Mouse (Mus musculus): ENCODE measurements around the gene Prpsap1. TPM values are rescaled to one million over a fixed set of nuclear protein-coding genes. Genes with fewer than 3 reads are reported as not detected.
"Not testable (repeated sequence)": the region's sequence is repeated elsewhere in the genome, so short reads cannot be mapped to it uniquely, and the experiment has no call there.

Gene Prpsap1
- total RNA-seq, 2 experiments from 2014 or later = 12.3 to 12.5 TPM

- DNase-seq (ENCODE audit: low spot score) = no peak
Observed at GRCm38 (mm10) chr11:116488693-116489375, 5.2 kb downstream of the Prpsap1 start.

- no peak for DNase-seq (ENCODE audit: low spot score)
Observed at GRCm38 (mm10) chr11:116488207-116488606, 5.8 kb downstream of the Prpsap1 start.

- no peak for DNase-seq (ENCODE audit: low spot score)
Observed at GRCm38 (mm10) chr11:116484261-116484660, 9.7 kb downstream of the Prpsap1 start.

GRCm38 (mm10) chr11:116481776-116482175, 12.2 kb downstream of the Prpsap1 start:
- DNase-seq (ENCODE audit: low spot score) = no peak

GRCm38 (mm10) chr11:116480975-116481374, 13.0 kb downstream of the Prpsap1 start:
- DNase-seq (ENCODE audit: low spot score) = no peak

- DNase-seq (ENCODE audit: low spot score) = no peak
Observed at GRCm38 (mm10) chr11:116479832-116480231, 14.2 kb downstream of the Prpsap1 start.

GRCm38 (mm10) chr11:116478978-116479377, 15.0 kb downstream of the Prpsap1 start:
- no peak for DNase-seq (ENCODE audit: low spot score)

GRCm38 (mm10) chr11:116477160-116477759, 16.7 kb downstream of the Prpsap1 start:
- no peak for DNase-seq (ENCODE audit: low spot score)

- DNase-seq (ENCODE audit: low spot score) = no peak
Observed at GRCm38 (mm10) chr11:116476696-116477095, 17.3 kb downstream of the Prpsap1 start.

- DNase-seq (ENCODE audit: low spot score) = no peak
Observed at GRCm38 (mm10) chr11:116476041-116476440, 18.0 kb downstream of the Prpsap1 start.

GRCm38 (mm10) chr11:116472275-116472674, 21.7 kb downstream of the Prpsap1 start:
- DNase-seq (ENCODE audit: low spot score) = no peak

- DNase-seq (ENCODE audit: low spot score) = peak; percentile 37
Observed at GRCm38 (mm10) chr11:116470896-116471295, 23.1 kb downstream of the Prpsap1 start.

- no peak for DNase-seq (ENCODE audit: low spot score)
Observed at GRCm38 (mm10) chr11:116470249-116470648, 23.8 kb downstream of the Prpsap1 start.

- DNase-seq (ENCODE audit: low spot score) = not testable (repeated sequence)
Observed at GRCm38 (mm10) chr11:116468338-116468737, 25.7 kb downstream of the Prpsap1 start.

GRCm38 (mm10) chr11:116466141-116466540, 27.9 kb downstream of the Prpsap1 start, which contains the start of gene Qrich2:
TSS of gene Qrich2 (minus strand) at chr11:116466241.
- no peak for DNase-seq (ENCODE audit: low spot score)

- DNase-seq (ENCODE audit: low spot score) = peak; percentile 89
Observed at GRCm38 (mm10) chr11:116463833-116464232, 30.2 kb downstream of the Prpsap1 start.

GRCm38 (mm10) chr11:116463338-116463737, 30.7 kb downstream of the Prpsap1 start:
- DNase-seq (ENCODE audit: low spot score) = no peak

GRCm38 (mm10) chr11:116459786-116460185, 34.2 kb downstream of the Prpsap1 start:
- DNase-seq (ENCODE audit: low spot score) = no peak

GRCm38 (mm10) chr11:116456234-116456633, 37.8 kb downstream of the Prpsap1 start:
- DNase-seq (ENCODE audit: low spot score) = no peak

- no peak for DNase-seq (ENCODE audit: low spot score)
Observed at GRCm38 (mm10) chr11:116453889-116454288, 40.1 kb downstream of the Prpsap1 start.

- no peak for DNase-seq (ENCODE audit: low spot score)
Observed at GRCm38 (mm10) chr11:116449341-116449740, 44.7 kb downstream of the Prpsap1 start.

- no peak for DNase-seq (ENCODE audit: low spot score)
Observed at GRCm38 (mm10) chr11:116447822-116448221, 46.2 kb downstream of the Prpsap1 start.

- no peak for DNase-seq (ENCODE audit: low spot score)
Observed at GRCm38 (mm10) chr11:116446308-116446887, 47.6 kb downstream of the Prpsap1 start.
